Mouse (Mus musculus) MEL (cell line): ENCODE results near the gene Rin1. TPM values are rescaled to one million over a fixed set of nuclear protein-coding genes. Genes with fewer than 3 reads are reported as not detected.

Source experiments
- DNase-seq: peaks from one replicate; pipeline ENCODE4 v3.0.0; 2011; ENCODE audit warnings: low read depth, low spot score
- H3K27ac ChIP-seq: 2 replicates; pipeline ENCODE4 v1.5.1; 2012; ENCODE audit warnings: low read depth, mild to moderate bottlenecking, control low read depth, low read length, moderate library complexity; ENCODE audit not compliant: control insufficient read depth
- H3K27me3 ChIP-seq, 2 experiments: fragments of 150-350 bp in 1 of 2; sonication (generic) in 1 of 2; 2 replicates each; pipeline ENCODE4 v1.6.1; 2012; ENCODE audit warnings: low read length in 2 of 2, mild to moderate bottlenecking in 2 of 2, improper control_type of control experiment in 1 of 2, moderate library complexity in 1 of 2; ENCODE audit not compliant: insufficient read depth in 2 of 2, control insufficient read depth in 1 of 2
- H3K36me3 ChIP-seq, 2 experiments: 2 replicates each; pipeline ENCODE4 v1.6.1; 2012 to 2014; ENCODE audit warnings: low read length in 2 of 2, improper control_type of control experiment in 1 of 2, inconsistent platforms in 1 of 2, mild to moderate bottlenecking in 1 of 2; ENCODE audit not compliant: insufficient read depth in 2 of 2, control insufficient read depth in 1 of 2
- H3K4me1 ChIP-seq, 2 experiments: fragments of 150-350 bp in 1 of 2; sonication (generic) in 1 of 2; 2 replicates each; pipeline ENCODE4 v1.6.1; 2012; ENCODE audit warnings: low read length in 2 of 2, improper control_type of control experiment in 1 of 2, mild to moderate bottlenecking in 1 of 2; ENCODE audit not compliant: insufficient read depth in 2 of 2, control insufficient read depth in 1 of 2
- H3K4me3 ChIP-seq, 2 experiments: fragments of 150-350 bp in 1 of 2; sonication (generic) in 1 of 2; 2 replicates each; pipeline ENCODE4 v1.5.1; 2012; ENCODE audit warnings: low read depth in 2 of 2, low read length in 2 of 2, mild to moderate bottlenecking in 2 of 2, moderate library complexity in 2 of 2, control low read depth in 1 of 2, improper control_type of control experiment in 1 of 2; ENCODE audit not compliant: control insufficient read depth in 1 of 2, insufficient read depth in 1 of 2
- H3K79me2 ChIP-seq: 2 replicates; pipeline ENCODE4 v1.6.1; 2012; ENCODE audit warnings: mild to moderate bottlenecking, low read length, moderate library complexity; ENCODE audit not compliant: control insufficient read depth, poor library complexity, insufficient read depth
- H3K9ac ChIP-seq: 2 replicates; pipeline ENCODE4 v1.6.1; 2012; ENCODE audit warnings: low read depth, mild to moderate bottlenecking, control low read depth, low read length, moderate library complexity; ENCODE audit not compliant: control insufficient read depth, poor library complexity, severe bottlenecking
- H3K9me3 ChIP-seq: fragments of 150-350 bp; sonication (generic); replicated peaks from 2 replicates; pipeline ENCODE4 v1.6.1; 2012; ENCODE audit warnings: mild to moderate bottlenecking, low read length, improper control_type of control experiment, moderate library complexity; ENCODE audit not compliant: insufficient read depth
- BHLHE40 ChIP-seq: IDR thresholded peaks from 2 replicates; pipeline ENCODE4 v1.6.1; 2012; ENCODE audit warnings: low read depth, mild to moderate bottlenecking, inconsistent platforms, low read length, improper control_type of control experiment, borderline replicate concordance
- CHD1 ChIP-seq: IDR thresholded peaks from 2 replicates; pipeline ENCODE4 v1.6.1; 2012; ENCODE audit warnings: low read depth, mild to moderate bottlenecking, inconsistent platforms, low read length, improper control_type of control experiment
- CHD2 ChIP-seq: IDR thresholded peaks from 2 replicates; pipeline ENCODE4 v1.6.1; 2011; ENCODE audit warnings: low read length, improper control_type of control experiment
- CTCF ChIP-seq, 3 experiments: IDR thresholded peaks in 2 of 3; conservative IDR thresholded peaks in 1 of 3; 2 replicates each; pipeline ENCODE4 v1.5.1; 2011 to 2012; ENCODE audit warnings: low read length in 3 of 3, low read depth in 2 of 3, mild to moderate bottlenecking in 2 of 3, improper control_type of control experiment in 1 of 3, inconsistent platforms in 1 of 3, mixed read lengths in 1 of 3, moderate library complexity in 1 of 3; ENCODE audit not compliant: control insufficient read depth in 1 of 3, insufficient read depth in 1 of 3, poor library complexity in 1 of 3, severe bottlenecking in 1 of 3
- E2F4 ChIP-seq: IDR thresholded peaks from 2 replicates; pipeline ENCODE4 v1.6.1; 2011; ENCODE audit warnings: low read depth, low read length, improper control_type of control experiment, borderline replicate concordance
- ELF1 ChIP-seq: IDR thresholded peaks from 2 replicates; pipeline ENCODE4 v1.6.1; 2014; ENCODE audit warnings: low read depth, mild to moderate bottlenecking, inconsistent platforms, low read length, improper control_type of control experiment, moderate library complexity
- EP300 ChIP-seq, 2 experiments: IDR thresholded peaks; 2 replicates each; pipeline ENCODE4 v1.6.1; 2011; ENCODE audit warnings: improper control_type of control experiment in 2 of 2, low read length in 2 of 2, low read depth in 1 of 2, mild to moderate bottlenecking in 1 of 2
- ETS1 ChIP-seq: IDR thresholded peaks from 2 replicates; pipeline ENCODE4 v1.6.1; 2012; ENCODE audit warnings: low read depth, mild to moderate bottlenecking, inconsistent platforms, low read length, improper control_type of control experiment, moderate library complexity
- GABPA ChIP-seq: IDR thresholded peaks from 2 replicates; pipeline ENCODE4 v1.6.1; 2012; ENCODE audit warnings: low read depth, mild to moderate bottlenecking, inconsistent platforms, low read length, improper control_type of control experiment, moderate library complexity
- GATA1 ChIP-seq: IDR thresholded peaks from 2 replicates; pipeline ENCODE4 v1.6.1; 2011; ENCODE audit warnings: low read depth, low read length, improper control_type of control experiment
- HCFC1 ChIP-seq: IDR thresholded peaks from 2 replicates; pipeline ENCODE4 v1.6.1; 2012; ENCODE audit warnings: low read depth, mild to moderate bottlenecking, inconsistent platforms, low read length, improper control_type of control experiment, moderate library complexity
- JUND ChIP-seq: IDR thresholded peaks from 2 replicates; pipeline ENCODE4 v1.6.1; 2011; ENCODE audit warnings: low read depth, mild to moderate bottlenecking, improper control_type of control experiment, low read length
- KAT2A ChIP-seq: conservative IDR thresholded peaks from 2 replicates; pipeline ENCODE4 v1.6.1; 2012; ENCODE audit warnings: low read depth, low read length, improper control_type of control experiment, inconsistent platforms
- MAFK ChIP-seq: IDR thresholded peaks from 2 replicates; pipeline ENCODE4 v1.6.1; 2011; ENCODE audit warnings: low read depth, mild to moderate bottlenecking, low read length, improper control_type of control experiment, borderline replicate concordance
- MAX ChIP-seq: IDR thresholded peaks from 2 replicates; pipeline ENCODE4 v1.6.1; 2011; ENCODE audit warnings: low read length, improper control_type of control experiment
- MAZ ChIP-seq: IDR thresholded peaks from 2 replicates; pipeline ENCODE4 v1.6.1; 2012; ENCODE audit warnings: low read depth, mild to moderate bottlenecking, inconsistent platforms, low read length, improper control_type of control experiment
- MEF2A ChIP-seq: IDR thresholded peaks from 2 replicates; pipeline ENCODE4 v1.6.1; 2014; ENCODE audit warnings: low read depth, mild to moderate bottlenecking, inconsistent platforms, low read length, improper control_type of control experiment; ENCODE audit not compliant: poor library complexity, insufficient replicate concordance, severe bottlenecking; ENCODE audit errors: extremely low read depth
- MXI1 ChIP-seq: IDR thresholded peaks from 2 replicates; pipeline ENCODE4 v1.6.1; 2011; ENCODE audit warnings: mild to moderate bottlenecking, low read depth, low read length, improper control_type of control experiment
- MYB ChIP-seq: IDR thresholded peaks from 2 replicates; pipeline ENCODE4 v1.6.1; 2011; ENCODE audit warnings: mild to moderate bottlenecking, low read depth, low read length, improper control_type of control experiment
- MYC ChIP-seq: IDR thresholded peaks from 2 replicates; pipeline ENCODE4 v1.6.1; 2011; ENCODE audit warnings: low read depth, mild to moderate bottlenecking, low read length, improper control_type of control experiment, moderate library complexity
- NELFE ChIP-seq: IDR thresholded peaks from 2 replicates; pipeline ENCODE4 v1.6.1; 2011; ENCODE audit warnings: low read depth, low read length, improper control_type of control experiment
- NRF1 ChIP-seq: IDR thresholded peaks from 2 replicates; pipeline ENCODE4 v1.6.1; 2014; ENCODE audit warnings: low read depth, mild to moderate bottlenecking, inconsistent platforms, low read length, improper control_type of control experiment, moderate library complexity; ENCODE audit not compliant: poor library complexity, insufficient read depth, severe bottlenecking
- POLR2A ChIP-seq, 2 experiments: IDR thresholded peaks; 2 replicates each; pipeline ENCODE4 v1.6.1; 2011 to 2012; ENCODE audit warnings: low read length in 2 of 2, mild to moderate bottlenecking in 2 of 2, control low read depth in 1 of 2, improper control_type of control experiment in 1 of 2, low read depth in 1 of 2, moderate library complexity in 1 of 2; ENCODE audit not compliant: control insufficient read depth in 1 of 2, insufficient read depth in 1 of 2, poor library complexity in 1 of 2
- POLR2AphosphoS2 ChIP-seq: IDR thresholded peaks from 2 replicates; pipeline ENCODE4 v1.6.1; 2011; ENCODE audit warnings: low read length, improper control_type of control experiment
- POLR2AphosphoS5 ChIP-seq: IDR thresholded peaks from 2 replicates; pipeline ENCODE4 v1.6.1; 2012; ENCODE audit warnings: low read depth, borderline replicate concordance, mild to moderate bottlenecking, inconsistent platforms, low read length, moderate library complexity, mixed read lengths
- RAD21 ChIP-seq: IDR thresholded peaks from 2 replicates; pipeline ENCODE4 v1.6.1; 2011; ENCODE audit warnings: mild to moderate bottlenecking, low read depth, low read length, improper control_type of control experiment
- RCOR1 ChIP-seq: IDR thresholded peaks from 2 replicates; pipeline ENCODE4 v1.6.1; 2012; ENCODE audit warnings: low read depth, mild to moderate bottlenecking, inconsistent platforms, low read length, improper control_type of control experiment
- SIN3A ChIP-seq: IDR thresholded peaks from 2 replicates; pipeline ENCODE4 v1.6.1; 2012; ENCODE audit warnings: low read length, improper control_type of control experiment, inconsistent platforms
- SMC3 ChIP-seq: IDR thresholded peaks from 2 replicates; pipeline ENCODE4 v1.6.1; 2011; ENCODE audit warnings: low read depth, low read length, improper control_type of control experiment
- TAL1 ChIP-seq: IDR thresholded peaks from 2 replicates; pipeline ENCODE4 v1.6.1; 2012; ENCODE audit warnings: mild to moderate bottlenecking, inconsistent platforms, low read length, moderate library complexity, mixed read lengths
- TBP ChIP-seq: IDR thresholded peaks from 2 replicates; pipeline ENCODE4 v1.8.0; 2011; ENCODE audit warnings: low read depth, low read length, improper control_type of control experiment
- TCF12 ChIP-seq: IDR thresholded peaks from 2 replicates; pipeline ENCODE4 v1.6.1; 2014; ENCODE audit warnings: low read depth, mild to moderate bottlenecking, inconsistent platforms, low read length, improper control_type of control experiment, moderate library complexity
- UBTF ChIP-seq: IDR thresholded peaks from 2 replicates; pipeline ENCODE4 v1.6.1; 2012; ENCODE audit warnings: low read depth, mild to moderate bottlenecking, inconsistent platforms, low read length, improper control_type of control experiment, moderate library complexity, borderline replicate concordance; ENCODE audit not compliant: insufficient read depth
- USF2 ChIP-seq, 2 experiments: IDR thresholded peaks; 2 replicates each; pipeline ENCODE4 v1.6.1; 2011 to 2012; ENCODE audit warnings: improper control_type of control experiment in 2 of 2, low read length in 2 of 2, borderline replicate concordance in 1 of 2, inconsistent platforms in 1 of 2, low read depth in 1 of 2, mild to moderate bottlenecking in 1 of 2; ENCODE audit not compliant: insufficient read depth in 1 of 2
- ZKSCAN1 ChIP-seq: IDR thresholded peaks from 2 replicates; pipeline ENCODE4 v1.6.1; 2012; ENCODE audit warnings: low read depth, mild to moderate bottlenecking, inconsistent platforms, low read length, improper control_type of control experiment, moderate library complexity
- ZNF384 ChIP-seq: IDR thresholded peaks from 2 replicates; pipeline ENCODE4 v1.6.1; 2012; ENCODE audit warnings: low read depth, mild to moderate bottlenecking, inconsistent platforms, low read length, improper control_type of control experiment
- polyA plus RNA-seq, 2 experiments: library from polyadenylated mRNA; stranded (reverse) in 1 of 2; unstranded in 1 of 2; fragments of >175 nt in 1 of 2; fragments of >200 nt in 1 of 2; gene quantifications; 2 replicates each; pipeline versions ENCODE4 v1.2.1 to v1.2.4; 2012; ENCODE audit warnings: low replicate concordance in 2 of 2, low read depth in 1 of 2; ENCODE audit not compliant: insufficient read length in 2 of 2, insufficient read depth in 1 of 2, missing spikeins in 1 of 2
- total RNA-seq: library from RNA; depleted of rRNA; stranded (reverse); fragments of 300-350 nt; gene quantifications from 2 replicates; pipeline ENCODE4 v1.2.3, GENCODE M21; 2012

Rin1 gene
- total and polyA plus RNA-seq, 3 experiments: 0.42 to 1.3 TPM; not detected in 1

DNA sequence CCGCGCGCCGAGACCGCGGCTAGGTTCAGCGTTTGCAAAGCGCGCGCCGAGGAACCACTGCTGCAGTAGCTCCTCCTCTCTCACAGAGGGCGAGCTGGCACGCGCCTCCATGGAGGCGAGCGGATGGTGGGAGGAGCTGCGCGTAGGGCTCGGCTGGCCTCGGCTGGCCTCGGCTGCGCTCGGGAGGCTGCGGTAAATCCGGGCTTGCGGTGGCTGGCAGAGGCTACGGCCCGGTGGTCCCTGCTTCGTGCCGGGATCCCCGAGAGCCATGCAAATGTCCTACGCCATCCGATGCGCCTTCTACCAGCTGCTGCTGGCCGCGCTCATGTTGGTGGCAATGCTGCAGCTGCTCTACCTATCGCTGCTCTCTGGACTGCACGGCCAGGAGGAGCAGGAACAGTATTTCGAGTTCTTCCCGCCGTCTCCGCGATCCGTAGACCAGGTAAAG lies 11.5 kb upstream of the Rin1 start, which contains the start of the genes B4gat1 and AC124502.3:
B4gat1 (plus strand) TSS at position 118 of the 448 bp plus-strand sequence.
AC124502.3 (plus strand) TSS at position 183 of the 448 bp plus-strand sequence.
- Histone ChIP-seq H3K27ac (peak within 1 kb of the TSS; percentile 5; the same call in 1 of the 2 replicates), H3K36me3 (peaks cover 2 to 7% of the 10 kb centered on the region in 2 experiments; a peak in 3 of 4 replicates), H3K9me3 (no peaks in the 10 kb centered on the region), H3K4me3 (peak within 1 kb of the TSS; percentile 57 to 87), H3K4me1 (peaks cover 2 to 18% of the 10 kb centered on the region in 2 experiments), H3K27me3 (no peaks in the 10 kb centered on the region), H3K79me2 (peaks cover 21% of the 10 kb centered on the region), H3K9ac (peak within 1 kb of the TSS; percentile 78)
- peak; percentile 94 for DNase-seq
- no peak for TF ChIP-seq POLR2AphosphoS2
- no peak for TF ChIP-seq ZKSCAN1
- no peak for TF ChIP-seq ETS1
- no peak for TF ChIP-seq SMC3
- no peak for TF ChIP-seq MEF2A
- TF ChIP-seq MXI1: no peak
- no peak for TF ChIP-seq BHLHE40
- no peak for TF ChIP-seq RCOR1
- TF ChIP-seq ZNF384: no peak
- no peak for TF ChIP-seq E2F4
- peak; percentile 27; the same call in 1 of the 2 replicates for TF ChIP-seq NRF1
- peak; percentile 48 to 56; a peak in 3 of 4 replicates for TF ChIP-seq POLR2A (IDR thresholded peaks at IDR 0.05; ENCODE audit: control insufficient read depth in 1 of 2, insufficient read depth in 1 of 2, low read depth in 1 of 2, low read length in 2 of 2, poor library complexity in 1 of 2)
- TF ChIP-seq MAX: peak; percentile 38; the same call in 1 of the 2 replicates
- no peak for TF ChIP-seq POLR2AphosphoS5
- 0 out of 2 replicates have a peak, but pooled peaks have one; percentile 1 for TF ChIP-seq TCF12
- no peak; the same call in 1 of the 2 replicates for TF ChIP-seq SIN3A
- TF ChIP-seq JUND: no peak
- no peak for TF ChIP-seq UBTF
- no peak for TF ChIP-seq USF2 (IDR thresholded peaks at IDR 0.05; ENCODE audit: borderline replicate concordance in 1 of 2, insufficient read depth in 1 of 2, low read depth in 1 of 2, low read length in 2 of 2)
- no peak for TF ChIP-seq MYC
- TF ChIP-seq MYB: no peak
- no peak for TF ChIP-seq GABPA
- TF ChIP-seq TBP: no peak
- peak; percentile 64; the same call in 1 of the 2 replicates for TF ChIP-seq HCFC1
- no peak for TF ChIP-seq ELF1
- TF ChIP-seq KAT2A: no peak
- no peak for TF ChIP-seq TAL1
- peak; percentile 23; the same call in 1 of the 2 replicates for TF ChIP-seq NELFE
- no peak for TF ChIP-seq GATA1
- no peak for TF ChIP-seq CHD2
- no peak for TF ChIP-seq MAZ
- no peak for TF ChIP-seq RAD21
- TF ChIP-seq MAFK: no peak
- TF ChIP-seq EP300 (IDR thresholded peaks at IDR 0.05; ENCODE audit: low read depth in 1 of 2, low read length in 2 of 2): no peak
- TF ChIP-seq CHD1: no peak
- peak in 2 of 3 experiments; percentile 47 to 51; a peak in 4 of 6 replicates for TF ChIP-seq CTCF (IDR thresholded peaks at IDR 0.05 in 2 of 3, conservative IDR thresholded peaks at IDR 0.05 in 1 of 3; ENCODE audit: control insufficient read depth in 1 of 3, insufficient read depth in 1 of 3, low read depth in 2 of 3, low read length in 3 of 3, poor library complexity in 1 of 3, severe bottlenecking in 1 of 3)
